Mouse (Mus musculus) hematopoietic stem cell, adult 5-6 weeks (primary cell): Measurements from ENCODE around the gene Flrt2. TPM values are rescaled to one million over a fixed set of nuclear protein-coding genes. Genes with fewer than 3 reads are reported as not detected.

Experiments used
- ATAC-seq, 2 experiments: fragments of 125-278 bp in 1 of 2; replicated peaks in 1 of 2; 2 replicates each; pipeline ENCODE4 v1.8.0; 2016 to 2017; ENCODE audit warnings: inconsistent platforms in 2 of 2, mild to moderate bottlenecking in 2 of 2, moderate number of reproducible peaks in 2 of 2, low read depth in 1 of 2, moderate TSS enrichment in 1 of 2; ENCODE audit not compliant: low FRiP score in 2 of 2, poor library complexity in 2 of 2, severe bottlenecking in 2 of 2, insufficient read depth in 1 of 2, low TSS enrichment in 1 of 2
- total RNA-seq: library from RNA; stranded (forward); fragments of 172-1452, 232-1000 nt; gene quantifications from 2 replicates; pipeline ENCODE4 v1.2.3, GENCODE M21; 2017

The Flrt2 gene
- total RNA-seq, 1 experiment from 2014 or later = not detected

GRCm38 (mm10) chr12:95701580-95701979 lies 9.6 kb downstream of the Flrt2 start:
- no peak for ATAC-seq

- no peak for ATAC-seq
Observed at GRCm38 (mm10) chr12:95705006-95705405, 13.0 kb downstream of the Flrt2 start.

GRCm38 (mm10) chr12:95723265-95723664 lies 31.2 kb downstream of the Flrt2 start:
- ATAC-seq = 0 out of 4 replicates have a peak, but pooled peaks of 1 of the 2 experiments have one; percentile 27

GRCm38 (mm10) chr12:95734075-95734474 lies 42.0 kb downstream of the Flrt2 start:
- 0 out of 4 replicates have a peak, but pooled peaks of 1 of the 2 experiments have one; percentile 12 for ATAC-seq

- ATAC-seq = no peak
Observed at GRCm38 (mm10) chr12:95737571-95737970, 45.5 kb downstream of the Flrt2 start.

GRCm38 (mm10) chr12:95738031-95738430 lies 46.0 kb downstream of the Flrt2 start:
- no peak for ATAC-seq

GRCm38 (mm10) chr12:95738491-95739135 lies 46.6 kb downstream of the Flrt2 start:
- ATAC-seq = no peak

GRCm38 (mm10) chr12:95739739-95740138 lies 47.7 kb downstream of the Flrt2 start:
- no peak for ATAC-seq

GRCm38 (mm10) chr12:95741296-95741695 lies 49.3 kb downstream of the Flrt2 start:
- peak; percentile 96 to 98 for ATAC-seq

- no peak for ATAC-seq
Observed at GRCm38 (mm10) chr12:95744307-95744706, 52.3 kb downstream of the Flrt2 start.

GRCm38 (mm10) chr12:95746856-95747579 lies 55.0 kb downstream of the Flrt2 start:
- peak; percentile 95 to 96 for ATAC-seq

- no peak for ATAC-seq
Observed at GRCm38 (mm10) chr12:95748760-95749159, 56.7 kb downstream of the Flrt2 start.

- ATAC-seq = no peak
Observed at GRCm38 (mm10) chr12:95749248-95749647, 57.2 kb downstream of the Flrt2 start.

GRCm38 (mm10) chr12:95759212-95759746 lies 67.3 kb downstream of the Flrt2 start:
- ATAC-seq = no peak

GRCm38 (mm10) chr12:95765255-95765654 lies 73.2 kb downstream of the Flrt2 start:
- no peak for ATAC-seq

- no peak for ATAC-seq
Observed at GRCm38 (mm10) chr12:95769041-95769440, 77.0 kb downstream of the Flrt2 start.

- no peak for ATAC-seq
Observed at GRCm38 (mm10) chr12:95770251-95770650, 78.2 kb downstream of the Flrt2 start.

GRCm38 (mm10) chr12:95790146-95790545 lies 98.1 kb downstream of the Flrt2 start:
- no peak for ATAC-seq
